Mouse (Mus musculus): ENCODE measurements at regions not wholly inside any gene's neighbourhood (a gene's known extent, or its start where the extent isn't known, plus 50 kb on each side); places are given as distances from the start of the nearest gene placed in this dataset.

DNA sequence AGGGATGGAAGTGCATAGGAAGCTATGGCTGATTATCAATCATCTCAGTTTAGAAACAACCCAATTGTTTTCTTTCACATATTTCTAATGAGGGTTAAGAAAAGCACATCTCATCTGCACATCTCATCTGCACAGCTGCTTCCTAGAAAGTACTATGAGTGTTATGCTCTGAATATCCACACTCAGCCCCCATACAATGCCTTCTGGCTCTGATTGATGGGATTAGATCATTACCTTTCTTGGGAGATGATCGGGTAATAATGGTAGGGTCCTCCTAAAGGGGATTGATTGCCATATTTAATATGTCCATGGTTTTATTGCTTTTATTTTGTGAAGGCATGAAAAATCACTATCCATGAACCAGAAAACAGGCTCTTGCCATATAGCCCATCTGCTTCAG lies 813.3 kb upstream of the Slc39a10 start:
- in situ Hi-C loops (cut with MboI, MseI) = loop anchor here (25.0 kb wide), 1 partner anchor 919 kb away; no protein-coding TSS in a partner anchor
